Mouse (Mus musculus) heart, adult 2 months (tissue): Measurements from ENCODE around the gene Phf11d.

Experiments used
- CTCF ChIP-seq: fragments of 200-600 bp; IDR thresholded peaks from 2 replicates; pipeline ENCODE4 v1.8.1; 2022; ENCODE audit warnings: antibody characterized with exemption, mild to moderate bottlenecking, moderate library complexity
- POLR2A ChIP-seq: fragments of 200-500 bp; IDR thresholded peaks from 2 replicates; pipeline ENCODE4 v1.6.1; 2011; ENCODE audit warnings: mild to moderate bottlenecking, low read depth, low read length, control low read depth; ENCODE audit not compliant: insufficient read depth

GRCm38 (mm10) chr14:59370348-59371068, 5.2 kb upstream of the Phf11d start:
- no peak for TF ChIP-seq POLR2A
- TF ChIP-seq CTCF = no peak
